Mouse (Mus musculus) small intestine, adult 2 months (tissue): ENCODE data around the gene Tmem219.

Experiments used
- CTCF ChIP-seq: fragments of 200-500 bp; IDR thresholded peaks from 2 replicates; pipeline ENCODE4 v1.5.1; 2012; ENCODE audit warnings: low read depth, mild to moderate bottlenecking, control low read depth, inconsistent platforms, low read length, moderate library complexity, mixed read lengths; ENCODE audit not compliant: insufficient replicate concordance, insufficient read length; ENCODE audit errors: extremely low read depth
- POLR2A ChIP-seq: fragments of 200-500 bp; IDR thresholded peaks from 2 replicates; pipeline ENCODE4 v1.6.1; 2012; ENCODE audit warnings: low read depth, mild to moderate bottlenecking, control low read depth, inconsistent platforms, low read length, moderate library complexity

DNA sequence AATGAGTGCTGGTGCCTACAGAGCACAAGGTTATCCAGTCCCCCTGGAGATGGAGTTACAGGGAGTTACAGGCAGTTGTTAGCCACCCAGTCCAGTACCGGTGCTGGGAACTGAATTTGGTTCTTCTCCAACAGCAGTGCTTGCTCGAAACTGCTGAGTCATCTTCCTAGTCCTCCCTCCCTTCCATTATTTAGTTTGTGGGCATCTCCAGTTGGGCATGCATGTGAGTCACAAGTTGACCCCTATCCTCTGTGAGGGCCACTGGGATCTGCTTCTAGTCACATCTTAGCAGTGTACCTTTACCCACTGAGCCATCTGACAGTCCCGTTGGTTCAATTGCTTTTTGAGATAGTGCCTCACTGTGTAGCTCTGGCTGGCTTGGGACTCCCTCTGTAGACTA lies 17.1 kb downstream of the Tmem219 start:
- TF ChIP-seq CTCF (no peak), POLR2A (no peak)
